In the genomic region with DNA sequence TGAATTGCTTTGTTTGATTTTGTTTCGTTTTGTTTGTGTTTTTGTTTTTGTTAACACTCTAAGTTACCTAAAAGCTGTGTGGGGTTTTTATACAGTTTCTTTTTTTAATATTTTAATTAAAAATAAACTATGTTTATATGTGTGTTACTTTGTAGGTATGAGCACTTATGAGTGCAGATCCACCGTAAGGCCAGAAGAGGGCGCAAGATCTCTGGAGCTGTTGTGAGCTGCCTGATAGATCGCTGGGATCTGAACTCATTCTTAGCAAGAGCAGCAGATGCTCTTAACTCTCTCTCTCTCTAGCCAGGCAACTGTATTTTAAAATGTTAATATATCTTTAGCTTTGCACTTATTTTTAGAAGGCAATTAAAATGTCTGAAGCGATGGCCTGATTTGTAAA, we compare ENCODE assay signal across 12 mouse cellular contexts. TPM values are rescaled to one million over a fixed set of nuclear protein-coding genes. Genes with fewer than 3 reads are reported as not detected.
DNase-seq lines count a peak whose midpoint lies in the region; ATAC-seq and TF ChIP-seq lines count a peak whose summit lies in the region.
"Had no signal": no experiment of that assay in that cellular context is flagged by ENCODE, and none has a peak within 500 bp of the region (broad histone marks: within the 10 kb centered on the region; RNA-seq: fewer than 3 reads in every experiment).

No protein-coding gene starts in this region.

- 90% methylated on average over 5 of the region's 5 CpGs for WGBS in heart, embryonic 11.5 days (ENCODE audit: insufficient replicate concordance)
- WGBS in liver, postnatal 0 days (ENCODE audit: insufficient replicate concordance): 87% methylated on average over 5 of the region's 5 CpGs
- 87% methylated on average over 5 of the region's 5 CpGs for WGBS in forebrain, embryonic 11.5 days

- no peak for TF ChIP-seq EP300 in liver, postnatal 0 days (IDR thresholded peaks at IDR 0.05; ENCODE audit: low read depth)

- no peak overlapping the region for H3K9ac ChIP-seq in heart, embryonic 11.5 days (ENCODE audit: low read depth, low read length)
- H3K9ac ChIP-seq in liver, postnatal 0 days (replicated peaks): no peak overlapping the region
- H3K9ac ChIP-seq in forebrain, embryonic 11.5 days (ENCODE audit: low read length): no peak overlapping the region
- H3K9ac ChIP-seq: neural tube, embryonic 13.5 days had no signal

- DNase-seq in heart, adult 11 months: peak; percentile 27
- DNase-seq in liver, postnatal 0 days: no peak
- no peak for DNase-seq in liver
- DNase-seq in B cell, adult 2 months: peak; percentile 33 to 38
- peak; percentile 70 for DNase-seq in ZHBTc4 (ENCODE audit: low read depth, low spot score)
- no peak for DNase-seq in forebrain, embryonic 11.5 days (ENCODE audit: low spot score)
- DNase-seq: adrenal gland, postnatal 10 days; cerebellum, adult 9-10 months; right cerebral cortex, adult 18-20 months had no signal

- H3K4me3 ChIP-seq in heart, embryonic 11.5 days (ENCODE audit: low read depth, low read length): no peak overlapping the region
- no peak overlapping the region for H3K4me3 ChIP-seq in liver, postnatal 0 days (ENCODE audit: low read depth, low read length)
- H3K4me3 ChIP-seq in forebrain, embryonic 11.5 days (ENCODE audit: low read depth, low read length): no peak overlapping the region

- ATAC-seq in heart, embryonic 11.5 days (replicated peaks; ENCODE audit: insufficient number of reproducible peaks, low FRiP score, low TSS enrichment): no peak
- ATAC-seq in liver, postnatal 0 days: no peak
- no peak for ATAC-seq in inflammation-experienced regulatory T-cells, adult 6 months
- no peak for ATAC-seq in forebrain, embryonic 11.5 days (replicated peaks; ENCODE audit: low FRiP score)

- H3K27me3 ChIP-seq in heart, embryonic 11.5 days (ENCODE audit: control insufficient read depth, insufficient read depth, low read length): no peaks in the 10 kb centered on the region
- H3K27me3 ChIP-seq in liver, postnatal 0 days (ENCODE audit: insufficient read depth, low read length): no peaks in the 10 kb centered on the region
- H3K27me3 ChIP-seq in forebrain, embryonic 11.5 days (ENCODE audit: control insufficient read depth, insufficient read depth, low read length): no peaks in the 10 kb centered on the region
- H3K27me3 ChIP-seq: neural tube, embryonic 13.5 days had no signal

- no peak overlapping the region for H3K27ac ChIP-seq in heart, embryonic 11.5 days (ENCODE audit: low read depth, low read length)
- H3K27ac ChIP-seq in liver, postnatal 0 days (ENCODE audit: low read depth): no peak overlapping the region
- H3K27ac ChIP-seq in forebrain, embryonic 11.5 days (ENCODE audit: low read depth, low read length): no peak overlapping the region
- H3K27ac ChIP-seq: neural tube, embryonic 13.5 days had no signal

- H3K4me2 ChIP-seq in heart, embryonic 11.5 days: no peak overlapping the region
- H3K4me2 ChIP-seq in liver, postnatal 0 days (ENCODE audit: low read depth, low read length): no peak overlapping the region
- no peak overlapping the region for H3K4me2 ChIP-seq in forebrain, embryonic 11.5 days (ENCODE audit: low read depth, low read length, severe bottlenecking)

- peak; percentile 42 for TF ChIP-seq CTCF in liver, postnatal 0 days (IDR thresholded peaks at IDR 0.05; ENCODE audit: low read depth)

- H3K36me3 ChIP-seq in heart, embryonic 11.5 days (ENCODE audit: control insufficient read depth, insufficient read depth, low read length): no peaks in the 10 kb centered on the region
- no peaks in the 10 kb centered on the region for H3K36me3 ChIP-seq in liver, postnatal 0 days (replicated peaks; ENCODE audit: insufficient read depth, low read length)
- H3K36me3 ChIP-seq in forebrain, embryonic 11.5 days (ENCODE audit: control insufficient read depth, insufficient read depth, low read length): no peaks in the 10 kb centered on the region
- H3K36me3 ChIP-seq: neural tube, embryonic 13.5 days had no signal

- no peaks in the 10 kb centered on the region for H3K9me3 ChIP-seq in heart, embryonic 11.5 days (replicated peaks; ENCODE audit: control insufficient read depth, low read length)
- no peaks in the 10 kb centered on the region for H3K9me3 ChIP-seq in liver, postnatal 0 days (ENCODE audit: low read length)
- H3K9me3 ChIP-seq in forebrain, embryonic 11.5 days (ENCODE audit: control insufficient read depth, low read length): no peaks in the 10 kb centered on the region
- H3K9me3 ChIP-seq: neural tube, embryonic 13.5 days had no signal

- 0 out of 2 replicates have a peak, but pooled peaks cover 2% of the 10 kb centered on the region for H3K4me1 ChIP-seq in heart, embryonic 11.5 days (ENCODE audit: control insufficient read depth, insufficient read depth, low read length)
- H3K4me1 ChIP-seq in liver, postnatal 0 days (ENCODE audit: insufficient read depth): peaks cover 12% of the 10 kb centered on the region
- no peaks in the 10 kb centered on the region for H3K4me1 ChIP-seq in forebrain, embryonic 11.5 days (replicated peaks; ENCODE audit: control insufficient read depth, insufficient read depth, low read length)

RNA-seq across cellular contexts. Expression of gene Tnfsf10, which starts 32.6 kb away (rescaled TPM):
- polyA plus RNA-seq in heart, embryonic 11.5 days (2014; fragmentation: Nextera tagmentation; extraction: Ambion mirVana): not detected in 2 replicates
- 0.23 and 0.37 TPM in 2 replicates for polyA plus RNA-seq in liver, postnatal 0 days (2015; fragmentation: Nextera tagmentation; extraction: Ambion mirVana)
- polyA plus RNA-seq in inflammation-experienced regulatory T-cells, adult 6 months (2017; shearing (Covaris generic)): 10 to 100 TPM; 17.7 to 30.1 (median 22.4) TPM
- polyA plus RNA-seq in forebrain, embryonic 11.5 days (2014; fragmentation: Nextera tagmentation; extraction: Ambion mirVana): not detected in 2 replicates
- polyA plus RNA-seq: neural tube, embryonic 13.5 days had no signal

Comparison
In these comparisons a context has a peak if more than half of its experiments do, and no peak if none do; other contexts are left out.
1. DNase-seq: peak in heart, adult 11 months (single experiment), B cell, adult 2 months (2 of 2) and ZHBTc4 (single experiment); none in liver, postnatal 0 days (single experiment), liver (single experiment) and forebrain, embryonic 11.5 days (single experiment).
2. RNA of gene Tnfsf10, which starts 32.6 kb away (polyA plus RNA-seq): 17.7 to 30.1 TPM in inflammation-experienced regulatory T-cells, adult 6 months; 0.23 to 0.37 TPM in liver, postnatal 0 days, not detected in forebrain, embryonic 11.5 days and not detected in heart, embryonic 11.5 days; every median in the first group is over 10 times any median in the second.